Mouse (Mus musculus) thymus, adult 2 months (tissue): ENCODE data around the gene Hjurp. TPM values are rescaled to one million over a fixed set of nuclear protein-coding genes. Genes with fewer than 3 reads are reported as not detected.

Experiments
- DNase-seq: peaks from one replicate; pipeline ENCODE4 v3.0.0; 2021
- H3K27ac ChIP-seq: fragments of 200-500 bp; 2 replicates; pipeline ENCODE4 v1.5.1; 2012; ENCODE audit warnings: low read length, control low read depth; ENCODE audit not compliant: control insufficient read depth, insufficient read depth
- H3K27me3 ChIP-seq: fragments of 200-500 bp; 2 replicates; pipeline ENCODE4 v1.6.1; 2012; ENCODE audit warnings: mild to moderate bottlenecking, low read length, moderate library complexity, mixed read lengths; ENCODE audit not compliant: control insufficient read depth, insufficient read depth
- H3K36me3 ChIP-seq: fragments of 200-500 bp; 2 replicates; pipeline ENCODE4 v1.6.1; 2012; ENCODE audit warnings: mild to moderate bottlenecking, low read length, moderate library complexity; ENCODE audit not compliant: control insufficient read depth, insufficient read depth
- H3K4me1 ChIP-seq: fragments of 200-500 bp; replicated peaks from 2 replicates; pipeline ENCODE4 v1.6.1; 2012; ENCODE audit warnings: low read length; ENCODE audit not compliant: control insufficient read depth, insufficient read depth
- H3K4me3 ChIP-seq: fragments of 200-500 bp; 2 replicates; pipeline ENCODE4 v1.5.1; 2012; ENCODE audit warnings: mild to moderate bottlenecking, low read length, control low read depth, moderate library complexity; ENCODE audit not compliant: control insufficient read depth, insufficient read depth
- CTCF ChIP-seq: fragments of 200-500 bp; IDR thresholded peaks from 2 replicates; pipeline ENCODE4 v1.5.1; 2012; ENCODE audit warnings: mild to moderate bottlenecking, control low read depth, low read length, moderate library complexity, borderline replicate concordance; ENCODE audit not compliant: control insufficient read depth, poor library complexity, insufficient read depth; ENCODE audit errors: extremely low read depth
- POLR2A ChIP-seq: fragments of 200-500 bp; IDR thresholded peaks from 2 replicates; pipeline ENCODE4 v1.6.1; 2012; ENCODE audit warnings: mild to moderate bottlenecking, low read length, control low read depth, moderate library complexity; ENCODE audit not compliant: control insufficient read depth, poor library complexity, insufficient read depth; ENCODE audit errors: extremely low read depth
- WGBS: fragments of 180-500 bp; shearing (Covaris S2); methylation state at CpG from one replicate; pipeline ENCODE4 v1.1.7; 2018; 5-methylcytosine and 5-hydroxymethylcytosine counted together
- polyA plus RNA-seq: library from polyadenylated mRNA; depleted of rRNA; stranded (reverse); fragments of >200 nt; gene quantifications from 2 replicates; pipeline ENCODE4 v1.2.3, GENCODE M21; 2012

Hjurp gene
- polyA plus RNA-seq, 1 experiment, result 197 TPM

- 81% methylated on average over 1 of the region's 1 CpGs for WGBS
- Histone ChIP-seq H3K4me1 (no peaks in the 10 kb centered on the region), H3K4me3 (no peak overlapping the region), H3K27me3 (no peaks in the 10 kb centered on the region), H3K27ac (no peak overlapping the region), H3K36me3 (no peaks in the 10 kb centered on the region)
- TF ChIP-seq POLR2A (no peak), CTCF (no peak)
- no peak for DNase-seq
These were observed 13.1 kb upstream of the Hjurp start for GRCm38 (mm10) chr1:88290511-88290910.

GRCm38 (mm10) chr1:88289917-88290316 is 12.5 kb upstream of the Hjurp start:
- H3K4me1 ChIP-seq, result no peaks in the 10 kb centered on the region
- DNase-seq, result peak; percentile 75
- WGBS, result 34% methylated on average over 4 of the region's 4 CpGs
- no peak overlapping the region for H3K4me3 ChIP-seq
- no peaks in the 10 kb centered on the region for H3K27me3 ChIP-seq
- no peaks in the 10 kb centered on the region for H3K36me3 ChIP-seq
- TF ChIP-seq POLR2A (no peak), CTCF (no peak)
- H3K27ac ChIP-seq, result no peak overlapping the region

GRCm38 (mm10) chr1:88289152-88289551 is 11.7 kb upstream of the Hjurp start:
- Histone ChIP-seq H3K4me1 (no peaks in the 10 kb centered on the region), H3K36me3 (no peaks in the 10 kb centered on the region), H3K27me3 (no peaks in the 10 kb centered on the region), H3K4me3 (no peak overlapping the region), H3K27ac (no peak overlapping the region)
- DNase-seq, result no peak
- WGBS, result 41% methylated on average over 2 of the region's 2 CpGs
- TF ChIP-seq CTCF (no peak), POLR2A (no peak)

GRCm38 (mm10) chr1:88288789-88289127 is 11.3 kb upstream of the Hjurp start:
- WGBS, result 79% methylated on average over 3 of the region's 3 CpGs
- DNase-seq, result no peak
- no peaks in the 10 kb centered on the region for H3K36me3 ChIP-seq
- H3K4me3 ChIP-seq, result no peak overlapping the region
- TF ChIP-seq CTCF, result no peak
- TF ChIP-seq POLR2A, result no peak
- H3K27ac ChIP-seq, result no peak overlapping the region
- H3K4me1 ChIP-seq, result no peaks in the 10 kb centered on the region
- H3K27me3 ChIP-seq, result no peaks in the 10 kb centered on the region

GRCm38 (mm10) chr1:88288056-88288788 is 10.8 kb upstream of the Hjurp start:
- H3K4me3 ChIP-seq, result no peak overlapping the region
- DNase-seq, result no peak
- H3K4me1 ChIP-seq, result no peaks in the 10 kb centered on the region
- H3K27ac ChIP-seq, result no peak overlapping the region
- TF ChIP-seq CTCF (no peak), POLR2A (no peak)
- H3K36me3 ChIP-seq, result no peaks in the 10 kb centered on the region
- H3K27me3 ChIP-seq, result no peaks in the 10 kb centered on the region
- 45% methylated on average over 3 of the region's 3 CpGs for WGBS

GRCm38 (mm10) chr1:88287697-88287980 is 10.2 kb upstream of the Hjurp start:
- H3K27ac ChIP-seq, result no peak overlapping the region
- DNase-seq, result peak; percentile 70

More at GRCm38 (mm10) chr1:88287697-88287980, 10.2 kb upstream of the Hjurp start:
- no peaks in the 10 kb centered on the region for H3K4me1 ChIP-seq
- H3K27me3 ChIP-seq, result no peaks in the 10 kb centered on the region
- H3K4me3 ChIP-seq, result no peak overlapping the region
- TF ChIP-seq CTCF, result no peak
- TF ChIP-seq POLR2A, result no peak
- WGBS, result 30% methylated on average over 5 of the region's 5 CpGs
- no peaks in the 10 kb centered on the region for H3K36me3 ChIP-seq
